Mouse (Mus musculus) monocyte, adult 2 months (primary cell): Measurements from ENCODE around the gene Tom1l2.

Experiments
- DNase-seq, 2 experiments: peaks; one replicate each; pipeline ENCODE4 v3.0.0; 2022; ENCODE audit warnings: low spot score in 2 of 2, low read depth in 1 of 2

The Tom1l2 gene

DNA sequence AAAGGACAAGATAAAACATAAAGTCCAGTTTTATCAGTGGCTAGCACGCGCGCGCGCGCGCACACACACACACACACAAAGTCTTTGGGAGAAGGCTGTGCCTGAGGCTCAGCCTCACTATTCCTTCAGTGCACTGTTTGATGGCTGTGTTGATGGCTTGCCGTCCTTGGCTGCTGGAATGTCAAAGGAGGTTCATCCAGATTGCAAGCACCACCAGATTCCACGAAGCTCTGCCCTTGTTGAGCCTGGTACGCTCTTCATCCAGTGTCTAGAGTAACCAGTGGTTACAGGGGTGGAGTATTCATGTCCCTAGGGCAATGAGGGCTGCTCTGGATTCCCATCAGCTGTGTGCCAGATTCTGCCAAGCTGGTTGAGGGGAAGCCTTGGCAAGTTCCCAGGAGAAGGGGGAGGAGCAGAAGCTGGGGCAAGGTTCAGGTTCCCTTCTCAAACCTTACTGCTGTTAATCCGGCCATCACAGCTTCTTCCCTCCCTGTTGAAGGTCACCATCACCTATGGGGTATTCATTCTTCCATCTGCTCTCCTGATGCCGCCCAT lies 170.5 kb downstream of the Tom1l2 start:
- no peak for DNase-seq

DNA sequence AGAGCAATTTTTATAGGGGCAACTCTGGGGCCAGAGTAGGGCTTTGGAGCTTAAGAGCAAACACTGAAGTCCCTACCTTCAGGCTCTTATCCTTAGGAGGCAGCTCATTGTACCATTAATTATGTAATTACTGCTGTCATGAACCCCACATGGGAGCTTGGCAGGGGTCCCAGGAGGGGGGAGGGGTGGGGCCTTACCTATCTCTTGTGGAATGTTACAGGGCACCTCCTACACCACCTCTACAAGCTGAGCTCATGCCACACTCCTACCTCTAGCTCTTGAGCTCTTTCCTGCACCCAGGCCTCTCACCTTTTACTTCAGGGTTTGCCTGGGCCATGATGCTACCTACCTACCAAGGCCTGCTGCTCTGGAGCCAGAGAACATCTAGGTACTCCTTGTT lies 174.2 kb downstream of the Tom1l2 start:
- DNase-seq, result no peak

DNA sequence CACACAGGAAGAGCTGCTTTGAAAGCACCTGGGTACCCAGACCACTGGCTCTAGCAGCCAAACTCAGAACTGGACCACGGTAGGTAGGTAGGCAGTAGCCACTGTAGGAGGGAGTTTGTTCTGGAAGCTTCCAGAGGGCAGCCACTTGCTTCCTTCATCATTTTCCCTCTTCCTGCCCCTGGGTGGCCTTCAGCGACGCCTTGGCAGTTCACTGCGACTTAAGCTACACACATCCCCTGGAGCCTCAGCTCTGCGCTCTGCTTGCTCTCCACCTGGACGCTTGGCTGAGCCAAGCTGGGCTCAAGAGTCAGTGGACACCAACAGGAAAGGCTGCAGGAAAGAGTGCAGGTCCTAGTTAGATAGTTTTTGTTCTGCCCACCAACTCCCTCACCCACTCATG lies 174.7 kb downstream of the Tom1l2 start:
- no peak for DNase-seq

DNA sequence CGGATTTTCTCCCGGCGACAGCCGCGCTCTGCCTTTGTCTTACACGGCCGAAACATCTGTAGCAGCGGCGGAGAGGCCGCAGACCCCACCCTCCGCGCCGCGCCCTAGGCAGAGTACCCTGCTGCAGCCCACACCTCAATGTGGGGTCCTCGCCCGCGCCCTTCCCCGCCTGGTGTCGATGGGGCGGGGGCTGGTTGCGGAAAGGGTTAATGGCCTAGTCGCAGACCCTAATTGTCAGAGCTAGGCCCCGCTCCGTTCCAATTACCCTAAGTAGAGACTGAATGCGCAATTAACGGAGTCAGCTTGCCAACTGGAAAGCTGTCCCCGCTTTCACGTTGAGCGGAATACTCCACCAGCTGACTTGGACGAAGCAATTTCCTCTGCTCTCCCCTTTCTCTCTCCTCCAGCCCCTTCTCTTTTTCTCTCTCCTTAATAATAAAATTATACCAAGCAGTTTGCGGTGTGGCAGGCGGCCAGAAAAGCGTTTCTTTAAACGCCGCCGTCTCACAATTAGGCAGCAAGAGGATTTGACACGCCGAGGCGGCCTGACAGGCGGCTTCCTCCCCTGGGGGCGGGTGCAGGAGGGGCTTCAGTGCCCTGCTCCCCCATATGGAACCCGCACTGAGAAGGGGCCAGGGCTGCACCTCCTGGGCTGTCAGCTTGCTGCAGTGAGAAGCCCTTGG lies 175.6 kb downstream of the Tom1l2 start:
- DNase-seq, result no peak
